Comparison of ENCODE assay signal across 7 mouse cellular contexts in the genomic region with DNA sequence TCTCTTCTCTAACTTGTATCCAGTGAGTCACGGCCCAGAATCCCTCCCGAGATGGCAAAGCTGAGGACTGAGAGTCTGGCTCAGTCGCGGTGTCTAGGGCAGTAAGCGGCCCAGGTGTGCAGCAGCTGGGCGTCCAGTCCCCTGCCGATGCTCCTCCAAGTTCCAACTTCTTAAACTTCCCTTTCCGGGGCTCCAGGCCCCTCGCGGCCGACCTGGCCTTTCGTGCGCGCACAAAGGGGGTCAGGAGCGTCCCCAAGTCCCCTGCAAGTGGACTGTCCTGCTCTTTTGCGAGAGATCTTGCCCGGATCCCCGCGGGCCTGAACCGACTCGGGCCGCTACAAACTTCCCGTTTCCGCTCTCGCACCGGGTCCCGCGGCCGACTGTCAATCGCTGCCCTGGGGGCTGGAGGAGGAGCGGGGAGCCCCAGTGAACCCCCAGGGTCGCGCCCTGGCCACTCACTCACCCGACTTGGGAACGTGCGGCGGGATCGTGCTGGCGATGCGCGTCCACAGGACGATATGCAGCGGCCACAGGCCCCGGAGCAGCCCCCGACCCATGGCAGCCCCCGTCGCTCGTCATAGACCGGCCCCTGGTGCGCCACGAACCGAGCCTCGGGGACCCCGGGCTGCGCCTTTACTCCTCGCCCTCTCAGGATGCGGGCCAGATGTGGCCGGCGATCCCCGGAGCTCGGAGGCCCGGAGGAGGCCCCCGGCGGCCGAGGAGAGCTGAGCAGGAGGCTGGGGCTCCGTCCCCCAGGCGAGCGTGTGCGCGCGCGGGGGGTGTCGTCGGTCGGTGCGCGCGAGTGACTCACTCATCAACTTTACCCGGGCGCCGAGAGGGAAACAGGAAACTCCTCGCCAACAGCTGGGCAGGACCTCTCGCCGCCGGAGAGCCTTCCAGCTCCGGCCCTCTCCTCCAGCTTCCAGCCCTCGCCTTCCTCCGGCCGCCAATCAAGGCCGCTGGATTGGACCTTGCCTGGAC. TPM values are rescaled to one million over a fixed set of nuclear protein-coding genes. Genes with fewer than 3 reads are reported as not detected.
A peak's percentile ranks its signal among the peaks of the same experiment; 100 is the strongest.
DNase-seq lines count a peak whose midpoint lies in the region; ATAC-seq and TF ChIP-seq lines count a peak whose summit lies in the region.

Tgfbr2 (minus strand) TSS at position 880 of the 981 bp plus-strand sequence.

- DNase-seq in adrenal gland, adult 2 months = peak; percentile 93
- peak; percentile 87 for DNase-seq in embryonic facial prominence, embryonic 10.5 days (ENCODE audit: low spot score)
- peak; percentile 100 for DNase-seq in heart, adult 11 months
- peak; percentile 71 for DNase-seq in midbrain, embryonic 14.5 days
- peak; percentile 86 to 87 for DNase-seq in spleen, adult 18-20 months

- no peaks in the 10 kb centered on the region for H3K36me3 ChIP-seq in embryonic facial prominence, embryonic 10.5 days (replicated peaks)
- no peaks in the 10 kb centered on the region for H3K36me3 ChIP-seq in intestine, postnatal 0 days (ENCODE audit: control insufficient read depth, insufficient read depth)
- H3K36me3 ChIP-seq in limb, embryonic 13.5 days = no peaks in the 10 kb centered on the region
- H3K36me3 ChIP-seq in midbrain, embryonic 14.5 days (ENCODE audit: control insufficient read depth, insufficient read depth, low read length) = no peaks in the 10 kb centered on the region

- H3K27me3 ChIP-seq in embryonic facial prominence, embryonic 10.5 days (replicated peaks; ENCODE audit: low read depth, poor library complexity, severe bottlenecking) = peaks cover 17% of the 10 kb centered on the region
- H3K27me3 ChIP-seq in intestine, postnatal 0 days (replicated peaks; ENCODE audit: control insufficient read depth, insufficient read depth, low read length) = no peaks in the 10 kb centered on the region
- H3K27me3 ChIP-seq in limb, embryonic 13.5 days = no peaks in the 10 kb centered on the region
- H3K27me3 ChIP-seq in midbrain, embryonic 14.5 days (ENCODE audit: control insufficient read depth, insufficient read depth, low read length) = peaks cover 19% of the 10 kb centered on the region

- peak; percentile 34; the same call in 1 of the 2 replicates for TF ChIP-seq CTCF in intestine, postnatal 0 days (IDR thresholded peaks at IDR 0.05; ENCODE audit: low read depth)

- under 1% methylated on average over 90 of the region's 90 CpGs for WGBS in embryonic facial prominence, embryonic 10.5 days
- WGBS in intestine, postnatal 0 days = 1% methylated on average over 86 of the region's 90 CpGs
- WGBS in limb, embryonic 13.5 days = under 1% methylated on average over 90 of the region's 90 CpGs
- WGBS in midbrain, embryonic 14.5 days = under 1% methylated on average over 89 of the region's 90 CpGs

- H3K4me1 ChIP-seq in embryonic facial prominence, embryonic 10.5 days = peaks cover 36% of the 10 kb centered on the region
- no peaks in the 10 kb centered on the region for H3K4me1 ChIP-seq in intestine, postnatal 0 days (replicated peaks; ENCODE audit: control insufficient read depth, insufficient read depth, low read length)
- H3K4me1 ChIP-seq in limb, embryonic 13.5 days = peaks cover 55% of the 10 kb centered on the region
- H3K4me1 ChIP-seq in midbrain, embryonic 14.5 days (ENCODE audit: control insufficient read depth, insufficient read depth, low read length) = 0 out of 2 replicates have a peak, but pooled peaks cover 12% of the 10 kb centered on the region

- H3K9ac ChIP-seq in intestine, postnatal 0 days (ENCODE audit: low read depth, low read length) = peak within 1 kb of the TSS; percentile 95
- H3K9ac ChIP-seq in limb, embryonic 13.5 days = peak within 1 kb of the TSS; percentile 98
- peak within 1 kb of the TSS; percentile 57 for H3K9ac ChIP-seq in midbrain, embryonic 14.5 days (replicated peaks; ENCODE audit: low read length)

- no peaks in the 10 kb centered on the region for H3K9me3 ChIP-seq in embryonic facial prominence, embryonic 10.5 days
- H3K9me3 ChIP-seq in intestine, postnatal 0 days (ENCODE audit: control insufficient read depth) = no peaks in the 10 kb centered on the region
- no peaks in the 10 kb centered on the region for H3K9me3 ChIP-seq in limb, embryonic 13.5 days
- no peaks in the 10 kb centered on the region for H3K9me3 ChIP-seq in midbrain, embryonic 14.5 days (ENCODE audit: control insufficient read depth, low read length)

- peak; percentile 89 for ATAC-seq in intestine, postnatal 0 days
- ATAC-seq in limb, embryonic 13.5 days (ENCODE audit: low FRiP score, low read depth) = peak; percentile 85
- no peak for ATAC-seq in midbrain, embryonic 14.5 days (ENCODE audit: low FRiP score, low TSS enrichment)

- H3K4me2 ChIP-seq in intestine, postnatal 0 days (replicated peaks; ENCODE audit: low read depth) = peak within 1 kb of the TSS; percentile 83
- H3K4me2 ChIP-seq in limb, embryonic 13.5 days (replicated peaks) = peak within 1 kb of the TSS; percentile 75
- H3K4me2 ChIP-seq in midbrain, embryonic 14.5 days (ENCODE audit: low read length) = peak within 1 kb of the TSS; percentile 92

- peak within 1 kb of the TSS; percentile 94 for H3K27ac ChIP-seq in embryonic facial prominence, embryonic 10.5 days (replicated peaks)
- peak within 1 kb of the TSS; percentile 97 for H3K27ac ChIP-seq in intestine, postnatal 0 days (ENCODE audit: low read depth, low read length)
- peak within 1 kb of the TSS; percentile 98 for H3K27ac ChIP-seq in limb, embryonic 13.5 days
- H3K27ac ChIP-seq in midbrain, embryonic 14.5 days (replicated peaks; ENCODE audit: low read depth, low read length) = peak within 1 kb of the TSS; percentile 32; the same call in 1 of the 2 replicates

- H3K4me3 ChIP-seq in embryonic facial prominence, embryonic 10.5 days = peak within 1 kb of the TSS; percentile 88
- H3K4me3 ChIP-seq in intestine, postnatal 0 days (ENCODE audit: low read depth, low read length) = peak within 1 kb of the TSS; percentile 86
- peak within 1 kb of the TSS; percentile 91 for H3K4me3 ChIP-seq in limb, embryonic 13.5 days
- peak within 1 kb of the TSS; percentile 48 for H3K4me3 ChIP-seq in midbrain, embryonic 14.5 days (replicated peaks; ENCODE audit: low read depth, low read length)

RNA-seq across cellular contexts. Expression of gene Tgfbr2, which starts in this region (rescaled TPM):
- total RNA-seq in adrenal gland, adult 2 months (2021) = 10 to 100 TPM; 57.7 to 90.0 TPM
- polyA plus RNA-seq in adrenal gland, adult 2 months (2012; rRNA removed) = 64.3 and 72.6 TPM in 2 replicates
- polyA plus RNA-seq in embryonic facial prominence, embryonic 10.5 days (2016; fragmentation: Nextera tagmentation; extraction: Ambion mirVana) = 8.6 and 9.2 TPM in 2 replicates
- 16.0 and 16.1 TPM in 2 replicates for polyA plus RNA-seq in intestine, postnatal 0 days (2015; fragmentation: Nextera tagmentation; extraction: Ambion mirVana)
- 39.5 and 43.1 TPM in 2 replicates for polyA plus RNA-seq in limb, embryonic 13.5 days (2015; fragmentation: Nextera tagmentation; extraction: Ambion mirVana)
- 3.6 and 10.4 TPM in 2 replicates for polyA plus RNA-seq in midbrain, embryonic 14.5 days (2014; fragmentation: Nextera tagmentation; extraction: Ambion mirVana)

Comparison
In these comparisons a context has a peak if more than half of its experiments do, and no peak if none do; other contexts are left out.
1. H3K27ac ChIP-seq: peak in every context shown above with its lines; median percentile 98 in limb, embryonic 13.5 days; 97 in intestine, postnatal 0 days; 94 in embryonic facial prominence, embryonic 10.5 days; 32 in midbrain, embryonic 14.5 days.